Mouse (Mus musculus): ENCODE results near the gene Epn2. TPM values are rescaled to one million over a fixed set of nuclear protein-coding genes. Genes with fewer than 3 reads are reported as not detected.

Gene Epn2
- polyA plus RNA-seq, 1 experiment from 2014 or later, result 22.1 TPM

- DNase-seq (ENCODE audit: low spot score), result no peak
- no peaks in the 10 kb centered on the region for H3K9me3 ChIP-seq (replicated peaks; ENCODE audit: low read length)
- H3K27ac ChIP-seq, result no peak overlapping the region
- TF ChIP-seq CTCF (IDR thresholded peaks at IDR 0.05; ENCODE audit: low read depth), result no peak
- WGBS, result 82% methylated on average over 3 of the region's 3 CpGs
- no peaks in the 10 kb centered on the region for H3K27me3 ChIP-seq (ENCODE audit: insufficient read depth, low read length)
- no peaks in the 10 kb centered on the region for H3K4me1 ChIP-seq (replicated peaks; ENCODE audit: insufficient read depth, low read length)
- no peak for ATAC-seq (replicated peaks; ENCODE audit: low FRiP score, low read depth)
- no peak overlapping the region for H3K4me3 ChIP-seq (replicated peaks; ENCODE audit: low read depth, low read length)
- no peak overlapping the region for H3K9ac ChIP-seq (ENCODE audit: low read depth, low read length)
- no peaks in the 10 kb centered on the region for H3K36me3 ChIP-seq (ENCODE audit: insufficient read depth, low read length)
- H3K4me2 ChIP-seq (ENCODE audit: low read length), result no peak overlapping the region
Measured at GRCm38 (mm10) chr11:61553015-61553754, 26.3 kb downstream of the Epn2 start.

- Histone ChIP-seq H3K27ac (no peak overlapping the region), H3K9ac (ENCODE audit: low read depth, low read length) (no peak overlapping the region), H3K27me3 (ENCODE audit: insufficient read depth, low read length) (no peaks in the 10 kb centered on the region), H3K9me3 (replicated peaks; ENCODE audit: low read length) (no peaks in the 10 kb centered on the region), H3K4me3 (replicated peaks; ENCODE audit: low read depth, low read length) (no peak overlapping the region), H3K36me3 (ENCODE audit: insufficient read depth, low read length) (0 out of 2 replicates have a peak, but pooled peaks cover 8% of the 10 kb centered on the region), H3K4me2 (ENCODE audit: low read length) (no peak overlapping the region), H3K4me1 (replicated peaks; ENCODE audit: insufficient read depth, low read length) (no peaks in the 10 kb centered on the region)
- no peak for TF ChIP-seq CTCF (IDR thresholded peaks at IDR 0.05; ENCODE audit: low read depth)
- ATAC-seq (replicated peaks; ENCODE audit: low FRiP score, low read depth), result no peak
- DNase-seq (ENCODE audit: low spot score), result no peak
Measured at GRCm38 (mm10) chr11:61550631-61551030, 28.9 kb downstream of the Epn2 start.

GRCm38 (mm10) chr11:61547710-61548109 is 31.8 kb downstream of the Epn2 start:
- H3K4me3 ChIP-seq (replicated peaks; ENCODE audit: low read depth, low read length), result no peak overlapping the region
- H3K4me1 ChIP-seq (replicated peaks; ENCODE audit: insufficient read depth, low read length), result no peaks in the 10 kb centered on the region
- no peak for ATAC-seq (replicated peaks; ENCODE audit: low FRiP score, low read depth)
- H3K4me2 ChIP-seq (ENCODE audit: low read length), result no peak overlapping the region
- H3K27me3 ChIP-seq (ENCODE audit: insufficient read depth, low read length), result no peaks in the 10 kb centered on the region
- H3K9me3 ChIP-seq (replicated peaks; ENCODE audit: low read length), result no peaks in the 10 kb centered on the region
- DNase-seq (ENCODE audit: low spot score), result no peak
- H3K27ac ChIP-seq, result no peak overlapping the region
- no peak for TF ChIP-seq CTCF (IDR thresholded peaks at IDR 0.05; ENCODE audit: low read depth)
- H3K36me3 ChIP-seq (ENCODE audit: insufficient read depth, low read length), result 0 out of 2 replicates have a peak, but pooled peaks cover 13% of the 10 kb centered on the region
- 86% methylated on average over 4 of the region's 4 CpGs for WGBS
- H3K9ac ChIP-seq (ENCODE audit: low read depth, low read length), result no peak overlapping the region

GRCm38 (mm10) chr11:61546452-61546851 is 33.0 kb downstream of the Epn2 start:
- Histone ChIP-seq H3K36me3 (ENCODE audit: insufficient read depth, low read length) (0 out of 2 replicates have a peak, but pooled peaks cover 13% of the 10 kb centered on the region), H3K27me3 (ENCODE audit: insufficient read depth, low read length) (no peaks in the 10 kb centered on the region), H3K9ac (ENCODE audit: low read depth, low read length) (no peak overlapping the region), H3K4me2 (ENCODE audit: low read length) (no peak overlapping the region), H3K4me1 (replicated peaks; ENCODE audit: insufficient read depth, low read length) (no peaks in the 10 kb centered on the region), H3K4me3 (replicated peaks; ENCODE audit: low read depth, low read length) (no peak overlapping the region), H3K9me3 (replicated peaks; ENCODE audit: low read length) (no peaks in the 10 kb centered on the region), H3K27ac (no peak overlapping the region)
- no peak for TF ChIP-seq CTCF (IDR thresholded peaks at IDR 0.05; ENCODE audit: low read depth)
- ATAC-seq (replicated peaks; ENCODE audit: low FRiP score, low read depth), result no peak
- 75% methylated on average over 10 of the region's 10 CpGs for WGBS
- DNase-seq (ENCODE audit: low spot score), result no peak

GRCm38 (mm10) chr11:61545586-61545985 is 33.9 kb downstream of the Epn2 start:
- ATAC-seq (replicated peaks; ENCODE audit: low FRiP score, low read depth) (no peak), DNase-seq (ENCODE audit: low spot score) (no peak)
- Histone ChIP-seq H3K36me3 (ENCODE audit: insufficient read depth, low read length) (0 out of 2 replicates have a peak, but pooled peaks cover 13% of the 10 kb centered on the region), H3K9ac (ENCODE audit: low read depth, low read length) (no peak overlapping the region), H3K9me3 (replicated peaks; ENCODE audit: low read length) (no peaks in the 10 kb centered on the region), H3K27me3 (ENCODE audit: insufficient read depth, low read length) (no peaks in the 10 kb centered on the region), H3K27ac (no peak overlapping the region), H3K4me1 (replicated peaks; ENCODE audit: insufficient read depth, low read length) (no peaks in the 10 kb centered on the region), H3K4me3 (replicated peaks; ENCODE audit: low read depth, low read length) (no peak overlapping the region), H3K4me2 (ENCODE audit: low read length) (no peak overlapping the region)
- TF ChIP-seq CTCF (IDR thresholded peaks at IDR 0.05; ENCODE audit: low read depth), result no peak
- WGBS, result 81% methylated on average over 2 of the region's 2 CpGs

- Histone ChIP-seq H3K4me2 (ENCODE audit: low read length) (no peak overlapping the region), H3K4me3 (replicated peaks; ENCODE audit: low read depth, low read length) (no peak overlapping the region), H3K9me3 (replicated peaks; ENCODE audit: low read length) (no peaks in the 10 kb centered on the region), H3K27ac (no peak overlapping the region), H3K4me1 (replicated peaks; ENCODE audit: insufficient read depth, low read length) (peaks cover under 1% of the 10 kb centered on the region; the same call in 1 of the 2 replicates), H3K9ac (ENCODE audit: low read depth, low read length) (no peak overlapping the region), H3K36me3 (ENCODE audit: insufficient read depth, low read length) (0 out of 2 replicates have a peak, but pooled peaks cover 10% of the 10 kb centered on the region), H3K27me3 (ENCODE audit: insufficient read depth, low read length) (no peaks in the 10 kb centered on the region)
- no peak for TF ChIP-seq CTCF (IDR thresholded peaks at IDR 0.05; ENCODE audit: low read depth)
- WGBS, result 83% methylated on average over 2 of the region's 2 CpGs
- ATAC-seq (replicated peaks; ENCODE audit: low FRiP score, low read depth) (no peak), DNase-seq (ENCODE audit: low spot score) (no peak)
Measured at GRCm38 (mm10) chr11:61541106-61541505, 38.4 kb downstream of the Epn2 start.
